Mouse (Mus musculus) left cerebral cortex, adult 9 months (tissue): ENCODE measurements around the gene Kiss1r.

Source experiments
- DNase-seq, 2 experiments: peaks; one replicate each; pipeline ENCODE4 v3.0.0; 2022; ENCODE audit warnings: low spot score in 2 of 2

Gene Kiss1r

DNA sequence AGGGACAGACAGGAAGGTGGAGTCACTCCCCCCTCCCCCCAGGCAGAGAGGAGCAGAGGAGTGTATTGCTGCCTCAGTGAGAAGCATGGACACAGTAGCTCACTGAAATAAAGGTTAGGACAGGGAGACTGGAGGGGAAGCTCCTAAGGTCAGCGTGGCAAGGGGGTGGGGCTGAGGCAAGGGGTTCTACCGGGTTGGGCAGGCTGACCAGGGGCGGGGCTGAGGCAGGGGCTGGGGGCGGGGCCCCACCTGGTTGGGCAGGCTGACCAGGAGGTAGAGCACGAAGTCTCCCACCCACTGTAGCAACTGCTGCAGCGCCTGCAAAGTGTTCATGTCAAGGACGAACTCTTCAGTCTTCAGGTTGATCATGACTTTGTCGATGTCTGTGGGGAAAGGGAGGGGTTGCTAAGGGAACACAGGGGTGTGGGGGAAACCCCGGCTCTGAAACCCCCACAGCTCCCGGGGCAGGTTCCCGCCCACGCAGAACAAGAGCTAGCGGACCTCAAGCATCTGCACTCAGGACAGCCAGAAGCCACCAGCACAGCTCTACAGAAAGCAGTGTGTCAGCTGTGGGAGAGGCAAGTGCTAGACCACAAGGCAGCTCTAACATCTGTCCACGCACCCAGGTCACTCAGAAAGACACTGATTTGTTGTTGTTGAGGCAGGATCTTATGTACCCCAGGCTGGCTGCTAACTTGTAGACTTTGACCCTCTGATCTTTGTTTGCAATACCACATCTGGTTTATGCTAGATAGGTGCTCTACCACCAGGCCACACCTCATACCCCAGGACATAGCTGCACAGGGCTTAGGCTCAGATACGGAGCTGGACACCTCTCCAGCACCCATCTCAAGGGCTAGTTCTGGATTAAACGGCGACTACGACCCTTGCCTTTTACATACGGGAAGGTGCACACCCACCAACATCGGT, 19.2 kb upstream of the Kiss1r start:
- no peak for DNase-seq

GRCm38 (mm10) chr10:79900951-79901410, 15.8 kb upstream of the Kiss1r start:
- DNase-seq: peak; percentile 79 to 92

GRCm38 (mm10) chr10:79906712-79907111, 10.1 kb upstream of the Kiss1r start:
- no peak for DNase-seq

DNA sequence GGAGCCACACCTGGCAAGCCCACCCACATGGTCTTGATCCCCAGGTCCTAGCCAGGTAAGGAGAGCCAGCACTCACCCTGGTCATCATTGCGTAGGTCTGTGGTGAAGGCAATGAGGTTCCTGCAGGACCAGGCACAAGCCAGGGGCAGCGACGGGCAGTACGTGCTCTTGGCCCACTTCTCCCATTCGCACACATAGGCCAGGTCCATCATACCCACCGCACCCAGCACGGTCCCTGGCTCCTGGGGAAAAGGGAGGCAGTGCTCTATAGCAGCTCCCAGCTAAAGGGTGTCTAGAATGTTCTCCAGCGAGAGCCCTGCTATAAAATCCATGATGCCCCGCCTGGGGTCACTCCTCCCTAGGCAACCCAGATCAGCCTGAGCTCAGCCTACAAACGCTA, 9.4 kb upstream of the Kiss1r start:
- DNase-seq: no peak

- peak; percentile 94 to 95 for DNase-seq
Observed at GRCm38 (mm10) chr10:79908167-79909091, 8.3 kb upstream of the Kiss1r start, which contains the start of gene Med16. TSS of gene Med16 (minus strand) at chr10:79908923.

DNA sequence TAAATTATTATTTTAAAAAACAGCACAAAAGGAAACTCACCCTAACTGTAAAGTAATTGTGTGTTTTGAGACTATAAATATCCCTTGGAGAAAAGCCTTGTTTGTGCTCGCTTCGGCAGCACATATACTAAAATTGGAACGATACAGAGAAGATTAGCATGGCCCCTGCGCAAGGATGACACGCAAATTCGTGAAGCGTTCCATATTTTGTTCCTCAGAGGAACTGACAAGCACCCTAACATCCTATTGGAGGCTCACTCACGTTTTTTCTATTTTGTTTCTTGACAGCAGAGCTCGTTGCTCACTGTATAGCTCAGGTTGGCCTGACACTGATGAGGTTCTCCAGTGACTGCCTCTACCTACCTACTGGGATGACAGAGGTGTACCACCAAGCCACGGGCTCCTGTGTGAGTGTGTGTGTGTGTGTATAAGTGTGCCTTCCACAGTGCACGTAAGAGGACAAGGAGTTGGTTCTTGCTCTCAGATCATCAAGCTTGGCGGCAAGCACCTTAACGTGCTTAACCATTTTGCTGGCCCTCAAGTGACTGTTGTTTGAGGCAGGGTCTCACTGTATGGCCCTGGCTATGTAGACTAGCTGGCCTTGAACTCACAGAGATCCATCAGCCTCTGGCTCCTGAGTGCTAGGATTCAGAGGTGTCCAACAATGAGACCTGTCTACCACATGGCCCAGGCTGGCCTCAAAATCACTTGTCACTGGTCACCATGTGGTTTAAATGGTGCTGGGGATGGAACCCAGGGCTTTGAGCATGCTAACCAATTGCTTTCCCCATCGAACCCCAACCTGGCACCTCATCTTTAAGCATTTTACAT, 7.5 kb upstream of the Kiss1r start:
- DNase-seq: peak; percentile 75 to 76

GRCm38 (mm10) chr10:79910556-79910955, 6.2 kb upstream of the Kiss1r start, which contains the start of gene Gm26602:
TSS of gene Gm26602 (plus strand) at chr10:79910856.
- DNase-seq: no peak

GRCm38 (mm10) chr10:79912412-79912811, 4.4 kb upstream of the Kiss1r start:
- DNase-seq: no peak

DNA sequence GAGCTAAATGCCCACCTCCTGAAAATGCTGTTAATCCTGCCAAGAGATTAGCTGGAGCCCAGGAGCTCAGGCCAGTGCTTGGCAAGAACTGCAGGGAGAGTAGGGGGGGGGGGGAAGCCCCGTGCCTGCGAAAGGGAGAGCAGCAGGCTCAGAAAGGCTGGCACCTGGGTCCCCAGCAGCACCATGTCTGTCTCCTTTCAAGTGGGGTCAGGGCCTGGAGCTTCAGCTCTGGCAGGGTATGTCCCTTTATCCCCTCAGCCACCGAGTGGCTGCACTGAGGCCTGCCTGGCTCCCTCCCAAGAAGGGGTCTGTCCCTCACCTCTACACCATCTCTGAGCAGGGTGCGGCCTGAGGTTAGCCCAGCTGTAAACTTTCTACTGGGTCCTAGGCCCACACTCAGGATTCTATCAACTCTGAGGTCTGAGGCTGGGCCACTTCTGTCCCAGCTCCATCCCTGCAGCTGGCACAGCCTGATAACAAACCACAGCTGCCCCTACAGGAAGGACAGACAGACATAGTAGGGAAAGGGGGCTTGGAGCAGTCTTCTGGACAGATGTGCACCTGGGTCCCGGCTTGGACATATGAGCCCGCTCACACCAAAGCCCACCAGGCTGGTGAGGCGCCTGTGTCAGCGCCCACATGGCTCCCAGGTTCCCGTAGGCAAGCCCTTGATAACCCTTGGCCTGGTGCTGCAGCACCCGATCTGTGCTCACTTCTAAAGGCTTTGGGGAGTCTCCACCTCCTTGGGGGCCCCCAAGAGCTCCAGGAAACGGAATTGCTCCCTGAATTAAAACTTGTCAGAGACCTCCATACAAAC, 2.4 kb upstream of the Kiss1r start:
- no peak for DNase-seq

DNA sequence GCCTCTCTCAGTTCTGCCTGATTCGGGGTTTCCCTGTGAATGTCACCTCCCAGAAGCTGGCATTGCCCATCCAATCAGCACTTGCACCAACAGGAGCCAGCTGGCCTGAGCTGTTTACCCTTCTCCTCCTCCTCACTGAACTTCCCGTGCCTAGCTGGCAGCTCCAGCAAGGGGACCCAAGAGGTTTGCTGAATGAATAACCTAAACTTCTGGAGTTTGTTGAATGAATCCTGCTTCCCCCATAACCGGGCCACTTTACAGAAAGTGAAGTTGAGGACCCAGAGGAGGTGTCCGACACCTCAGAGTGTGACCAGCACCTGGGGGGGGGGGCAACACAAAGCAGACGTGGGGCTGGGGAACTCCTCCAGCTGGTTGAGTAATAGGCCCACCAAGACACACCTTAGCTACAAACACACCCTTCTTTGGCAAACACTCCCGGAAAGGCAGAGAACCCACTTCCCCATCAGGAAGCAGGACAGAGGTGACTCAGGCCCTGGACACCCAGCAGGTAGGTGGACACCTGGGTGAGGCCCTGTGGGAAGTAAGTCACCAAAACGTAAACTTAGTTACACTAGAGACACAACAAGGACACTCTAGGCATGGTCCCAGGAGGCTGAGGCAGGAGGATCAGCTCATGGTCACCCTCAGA, 1.7 kb upstream of the Kiss1r start:
- DNase-seq: no peak

DNA sequence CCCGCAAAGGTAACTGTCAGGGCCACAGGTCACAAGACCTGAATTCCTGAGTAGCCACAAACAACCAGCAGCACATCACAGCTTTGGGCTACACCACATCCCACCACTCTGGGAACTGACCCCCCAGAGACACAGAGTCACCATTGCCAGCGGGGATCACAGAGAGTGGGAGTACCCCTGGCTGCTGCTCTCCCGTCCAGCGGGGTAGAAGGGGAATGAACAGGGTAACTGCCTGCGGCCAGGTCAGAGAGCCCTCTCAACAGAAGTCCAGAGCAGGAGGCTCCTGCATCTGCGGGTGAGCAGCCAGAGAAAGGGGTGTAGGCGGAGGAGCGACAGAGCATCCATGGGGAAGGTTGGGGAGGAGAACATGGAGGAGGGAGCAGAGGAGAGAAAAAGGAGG, 690 bp upstream of the Kiss1r start:
- no peak for DNase-seq

DNA sequence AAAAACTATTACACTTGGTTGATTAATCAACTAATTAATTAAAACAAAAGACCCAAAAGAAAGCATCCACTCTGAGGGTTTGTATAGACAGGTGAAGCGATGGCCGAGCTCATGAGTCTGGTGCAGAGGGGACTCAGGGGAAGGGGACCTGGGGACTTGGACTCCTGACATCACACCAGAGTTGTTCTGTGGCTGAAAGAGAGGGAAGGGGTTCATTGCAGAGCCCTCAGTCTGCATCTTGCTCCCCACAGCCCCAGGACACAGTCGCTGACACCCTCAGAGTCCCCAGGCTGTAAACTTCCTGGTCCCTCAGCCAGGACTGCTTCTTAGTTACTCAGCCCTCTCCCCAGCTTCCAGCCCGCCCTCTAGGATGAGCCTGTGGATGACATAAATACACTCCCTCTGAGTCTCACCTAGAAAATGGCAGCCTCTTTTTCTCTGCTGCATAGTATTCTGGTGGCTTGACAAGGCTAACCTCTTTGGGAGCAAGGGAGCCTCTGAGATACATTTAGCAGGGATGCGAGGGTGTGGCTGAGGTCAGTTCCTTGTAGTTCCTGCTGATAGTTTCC, 845 bp downstream of the Kiss1r start:
- DNase-seq: no peak

DNA sequence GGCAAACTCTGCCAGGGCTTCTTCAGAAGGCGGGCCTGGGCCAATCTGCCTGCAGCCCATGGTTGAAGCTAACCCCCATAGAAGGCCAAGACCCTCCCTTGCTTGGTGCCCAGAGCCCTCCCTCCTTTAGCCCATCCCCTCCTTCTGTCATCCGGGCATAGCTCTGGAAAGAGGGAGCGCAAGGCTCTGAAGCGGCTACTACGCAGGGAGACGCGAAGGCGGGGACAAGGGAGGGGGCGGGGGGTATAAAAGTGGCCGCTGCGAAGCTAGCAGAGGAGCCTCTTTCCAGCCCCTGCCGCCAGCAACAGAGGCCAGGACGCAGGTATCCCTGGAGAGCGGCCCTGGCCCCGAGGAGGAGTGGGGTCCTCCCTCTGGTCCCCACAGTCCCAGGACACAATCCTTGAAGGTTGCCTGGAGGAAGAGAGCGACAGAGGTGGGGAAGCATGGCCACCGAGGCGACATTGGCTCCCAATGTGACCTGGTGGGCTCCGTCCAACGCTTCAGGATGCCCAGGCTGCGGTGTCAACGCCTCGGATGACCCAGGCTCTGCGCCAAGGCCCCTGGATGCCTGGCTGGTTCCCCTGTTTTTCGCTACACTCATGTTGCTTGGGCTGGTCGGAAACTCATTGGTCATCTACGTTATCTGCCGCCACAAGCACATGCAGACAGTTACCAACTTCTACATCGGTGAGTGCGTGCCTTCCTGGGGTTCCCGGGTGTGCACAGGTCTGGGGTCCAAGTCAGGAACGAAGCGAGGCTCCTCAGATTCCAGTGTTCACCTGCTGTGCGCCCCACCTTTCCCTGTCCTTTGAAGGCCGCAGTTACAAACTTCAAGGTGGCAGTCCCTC, 1.7 kb downstream of the Kiss1r start:
- DNase-seq: no peak

GRCm38 (mm10) chr10:79919251-79919849, 2.6 kb downstream of the Kiss1r start:
- DNase-seq: no peak

GRCm38 (mm10) chr10:79920056-79920890, 3.5 kb downstream of the Kiss1r start:
- DNase-seq: no peak

- no peak for DNase-seq
Observed at GRCm38 (mm10) chr10:79920958-79921535, 4.3 kb downstream of the Kiss1r start, which contains the start of gene R3hdm4. TSS of gene R3hdm4 (minus strand) at chr10:79921208.

DNA sequence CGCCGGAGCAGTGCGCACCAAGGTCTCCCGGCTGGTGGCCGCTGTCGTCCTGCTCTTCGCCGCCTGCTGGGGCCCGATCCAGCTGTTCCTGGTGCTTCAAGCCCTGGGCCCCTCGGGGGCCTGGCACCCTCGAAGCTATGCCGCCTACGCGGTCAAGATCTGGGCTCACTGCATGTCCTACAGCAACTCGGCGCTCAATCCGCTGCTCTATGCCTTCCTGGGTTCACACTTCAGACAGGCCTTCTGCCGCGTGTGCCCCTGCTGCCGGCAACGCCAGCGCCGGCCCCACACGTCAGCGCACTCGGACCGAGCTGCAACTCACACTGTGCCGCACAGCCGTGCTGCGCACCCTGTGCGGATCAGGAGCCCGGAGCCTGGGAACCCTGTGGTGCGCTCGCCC, 4.8 kb downstream of the Kiss1r start:
- DNase-seq: no peak
